Mouse (Mus musculus) neural tube, embryonic 13.5 days (tissue): ENCODE measurements around the gene Gabra2. TPM values are rescaled to one million over a fixed set of nuclear protein-coding genes. Genes with fewer than 3 reads are reported as not detected.
A peak's percentile ranks its signal among the peaks of the same experiment; 100 is the strongest.

Source experiments
- ATAC-seq: fragments of 200-750 bp; cut with Nextera tagmentation; 2 replicates; pipeline ENCODE4 v1.8.0; 2017; ENCODE audit warnings: low read depth, mild to moderate bottlenecking, moderate TSS enrichment, moderate library complexity
- H3K27ac ChIP-seq: fragments of 300-500 bp; sonication (generic); replicated peaks from 2 replicates; pipeline ENCODE4 v1.5.1; 2015; ENCODE audit warnings: moderate library complexity, mild to moderate bottlenecking, inconsistent platforms
- H3K27me3 ChIP-seq: fragments of 300-500 bp; sonication (generic); 2 replicates; pipeline ENCODE4 v1.6.1; 2015; ENCODE audit warnings: mild to moderate bottlenecking, inconsistent platforms
- H3K36me3 ChIP-seq: fragments of 300-500 bp; sonication (generic); 2 replicates; pipeline ENCODE4 v1.6.1; 2015; ENCODE audit warnings: mild to moderate bottlenecking, inconsistent platforms
- H3K4me1 ChIP-seq: fragments of 300-500 bp; sonication (generic); replicated peaks from 2 replicates; pipeline ENCODE4 v1.6.1; 2015; ENCODE audit warnings: inconsistent platforms
- H3K4me2 ChIP-seq: fragments of 300-500 bp; sonication (generic); 2 replicates; pipeline ENCODE4 v1.6.1; 2015; ENCODE audit warnings: inconsistent platforms, mild to moderate bottlenecking, moderate library complexity
- H3K4me3 ChIP-seq: fragments of 300-500 bp; sonication (generic); 2 replicates; pipeline ENCODE4 v1.5.1; 2015; ENCODE audit warnings: mild to moderate bottlenecking, inconsistent platforms
- H3K9ac ChIP-seq: fragments of 300-500 bp; sonication (generic); 2 replicates; pipeline ENCODE4 v1.6.1; 2015; ENCODE audit warnings: moderate library complexity, mild to moderate bottlenecking, inconsistent platforms
- H3K9me3 ChIP-seq: fragments of 300-500 bp; sonication (generic); 2 replicates; pipeline ENCODE4 v1.6.1; 2016; ENCODE audit warnings: inconsistent platforms
- WGBS: fragments of 180-500 bp; shearing (Covaris S2); methylation state at CpG from one replicate; pipeline ENCODE4 v1.1.7; 2015; 5-methylcytosine and 5-hydroxymethylcytosine counted together
- polyA plus RNA-seq: library from polyadenylated mRNA; unstranded; fragments of >200 nt; fragmentation: Nextera tagmentation; extraction: Ambion mirVana; gene quantifications from 2 replicates; pipeline ENCODE4 v1.2.1, GENCODE M21; 2015

The Gabra2 gene
- 21.5 and 22.3 TPM in 2 replicates for polyA plus RNA-seq

GRCm38 (mm10) chr5:71095725-71096607, at the start of gene Gabra2:
Gene Gabra2, minus strand, starts transcription at chr5:71095849.
- Histone ChIP-seq H3K9ac (peak within 1 kb of the TSS; percentile 86), H3K36me3 (no peaks in the 10 kb centered on the region), H3K4me1 (peaks cover 16% of the 10 kb centered on the region), H3K27me3 (peaks cover 10% of the 10 kb centered on the region), H3K4me2 (peak within 1 kb of the TSS; percentile 85), H3K27ac (peak within 1 kb of the TSS; percentile 85), H3K9me3 (no peaks in the 10 kb centered on the region), H3K4me3 (peak within 1 kb of the TSS; percentile 83)
- peak; percentile 95 for ATAC-seq
- WGBS = under 1% methylated on average over 39 of the region's 55 CpGs

- Histone ChIP-seq H3K9me3 (no peaks in the 10 kb centered on the region), H3K4me1 (no peaks in the 10 kb centered on the region), H3K4me2 (no peak overlapping the region), H3K4me3 (no peak overlapping the region), H3K27me3 (no peaks in the 10 kb centered on the region), H3K36me3 (no peaks in the 10 kb centered on the region), H3K9ac (no peak overlapping the region), H3K27ac (no peak overlapping the region)
- ATAC-seq = no peak
- WGBS = 88% methylated on average over 4 of the region's 4 CpGs
These were observed 41.0 kb upstream of the Gabra2 start for GRCm38 (mm10) chr5:71136691-71137090.

GRCm38 (mm10) chr5:71135840-71136239, 40.2 kb upstream of the Gabra2 start:
- Histone ChIP-seq H3K36me3 (no peaks in the 10 kb centered on the region), H3K4me1 (no peaks in the 10 kb centered on the region), H3K27ac (no peak overlapping the region), H3K4me3 (no peak overlapping the region), H3K4me2 (no peak overlapping the region), H3K27me3 (no peaks in the 10 kb centered on the region), H3K9ac (no peak overlapping the region), H3K9me3 (no peaks in the 10 kb centered on the region)
- ATAC-seq = no peak
- 84% methylated on average over 2 of the region's 2 CpGs for WGBS

GRCm38 (mm10) chr5:71127721-71128120, 32.1 kb upstream of the Gabra2 start:
- Histone ChIP-seq H3K4me3 (no peak overlapping the region), H3K9me3 (no peaks in the 10 kb centered on the region), H3K27ac (no peak overlapping the region), H3K4me2 (no peak overlapping the region), H3K36me3 (no peaks in the 10 kb centered on the region), H3K9ac (no peak overlapping the region), H3K27me3 (no peaks in the 10 kb centered on the region), H3K4me1 (no peaks in the 10 kb centered on the region)
- no peak for ATAC-seq
- WGBS = 68% methylated on average over 3 of the region's 3 CpGs

- Histone ChIP-seq H3K27me3 (no peaks in the 10 kb centered on the region), H3K4me2 (no peak overlapping the region), H3K4me1 (no peaks in the 10 kb centered on the region), H3K4me3 (no peak overlapping the region), H3K9ac (no peak overlapping the region), H3K9me3 (no peaks in the 10 kb centered on the region), H3K36me3 (no peaks in the 10 kb centered on the region), H3K27ac (no peak overlapping the region)
- 85% methylated on average over 1 of the region's 1 CpGs for WGBS
- ATAC-seq = no peak
These were observed 19.6 kb upstream of the Gabra2 start for GRCm38 (mm10) chr5:71115216-71115615.

DNA sequence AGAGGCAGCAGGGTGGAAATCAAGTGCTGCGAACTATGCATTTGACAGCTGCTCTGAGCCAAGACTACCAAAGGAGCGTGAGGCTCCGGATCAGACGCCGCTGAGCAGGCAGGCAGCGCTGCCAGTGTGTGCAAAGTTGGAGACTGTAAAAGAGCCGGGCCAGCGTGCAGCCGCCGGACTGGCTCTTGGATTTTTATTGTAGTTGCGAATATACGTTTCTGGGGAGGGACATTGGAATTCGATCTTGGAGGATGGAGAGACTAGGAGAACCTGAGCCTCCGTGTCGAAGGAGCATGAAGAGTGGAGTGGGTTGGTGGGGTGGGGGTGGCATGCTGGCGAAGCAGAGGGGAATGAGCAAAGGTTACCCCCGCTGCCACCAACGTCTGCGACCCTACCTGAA, 469 bp downstream of the Gabra2 start:
- peaks cover 10% of the 10 kb centered on the region for H3K27me3 ChIP-seq
- ATAC-seq = peak; percentile 72
- H3K4me3 ChIP-seq = peak overlapping the region; percentile 83
- no peaks in the 10 kb centered on the region for H3K9me3 ChIP-seq
- H3K4me2 ChIP-seq = peak overlapping the region; percentile 85
- peaks cover 16% of the 10 kb centered on the region for H3K4me1 ChIP-seq
- peak overlapping the region; percentile 85 for H3K27ac ChIP-seq
- H3K36me3 ChIP-seq = no peaks in the 10 kb centered on the region
- whole genome bisulfite sequencing = under 1% methylated on average over 19 of the region's 19 CpGs
- H3K9ac ChIP-seq = peak overlapping the region; percentile 86

GRCm38 (mm10) chr5:71094776-71095175, 873 bp downstream of the Gabra2 start:
- Histone ChIP-seq H3K9ac (peak overlapping the region; percentile 86), H3K27me3 (peaks cover 10% of the 10 kb centered on the region), H3K4me2 (peak overlapping the region; percentile 85), H3K4me1 (peaks cover 16% of the 10 kb centered on the region), H3K27ac (peak overlapping the region; percentile 85; the same call in 1 of the 2 replicates), H3K36me3 (no peaks in the 10 kb centered on the region), H3K9me3 (no peaks in the 10 kb centered on the region), H3K4me3 (peak overlapping the region; percentile 83)
- no peak for ATAC-seq
- WGBS = 23% methylated on average over 10 of the region's 10 CpGs

- Histone ChIP-seq H3K4me1 (peaks cover 16% of the 10 kb centered on the region), H3K9ac (no peak overlapping the region), H3K4me2 (peak overlapping the region; percentile 85), H3K9me3 (no peaks in the 10 kb centered on the region), H3K27ac (no peak overlapping the region), H3K36me3 (no peaks in the 10 kb centered on the region), H3K4me3 (no peak overlapping the region), H3K27me3 (peaks cover 10% of the 10 kb centered on the region)
- no peak for ATAC-seq
- 63% methylated on average over 2 of the region's 2 CpGs for WGBS
These were observed 1.8 kb downstream of the Gabra2 start for GRCm38 (mm10) chr5:71093807-71094206.

- no peak overlapping the region for H3K4me2 ChIP-seq
- H3K27ac ChIP-seq = no peak overlapping the region
- no peak overlapping the region for H3K4me3 ChIP-seq
- H3K9me3 ChIP-seq = no peaks in the 10 kb centered on the region
- peaks cover 9% of the 10 kb centered on the region; the same call in 1 of the 2 replicates for H3K27me3 ChIP-seq
- ATAC-seq = no peak
- H3K4me1 ChIP-seq = peaks cover 15% of the 10 kb centered on the region
- no peaks in the 10 kb centered on the region for H3K36me3 ChIP-seq
- no peak overlapping the region for H3K9ac ChIP-seq
These were observed 3.2 kb downstream of the Gabra2 start for GRCm38 (mm10) chr5:71092475-71092874.

DNA sequence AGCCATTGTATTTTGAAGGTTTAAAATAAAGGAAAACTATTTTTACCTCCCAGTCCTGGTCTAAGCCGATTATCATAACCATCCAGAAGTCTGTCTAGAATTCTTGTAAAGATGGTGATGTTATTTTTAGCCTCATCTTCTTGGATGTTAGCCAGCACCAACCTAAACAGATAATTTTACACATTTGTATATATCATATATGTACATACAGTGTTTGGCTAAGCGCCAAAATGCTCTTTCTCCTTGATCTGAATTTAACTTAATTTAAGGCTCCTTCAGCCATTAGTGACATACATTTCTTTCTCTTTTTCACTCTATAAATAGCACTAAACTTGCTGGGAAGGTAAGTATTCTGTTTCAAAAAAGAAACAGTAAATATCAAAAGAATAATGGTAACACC, 3.7 kb downstream of the Gabra2 start:
- Histone ChIP-seq H3K4me3 (no peak overlapping the region), H3K4me1 (peaks cover 11% of the 10 kb centered on the region), H3K27ac (no peak overlapping the region), H3K36me3 (no peaks in the 10 kb centered on the region), H3K9ac (no peak overlapping the region), H3K4me2 (no peak overlapping the region), H3K27me3 (0 out of 2 replicates have a peak, but pooled peaks cover 4% of the 10 kb centered on the region), H3K9me3 (no peaks in the 10 kb centered on the region)
- WGBS = 79% methylated on average over 2 of the region's 2 CpGs
- no peak for ATAC-seq

DNA sequence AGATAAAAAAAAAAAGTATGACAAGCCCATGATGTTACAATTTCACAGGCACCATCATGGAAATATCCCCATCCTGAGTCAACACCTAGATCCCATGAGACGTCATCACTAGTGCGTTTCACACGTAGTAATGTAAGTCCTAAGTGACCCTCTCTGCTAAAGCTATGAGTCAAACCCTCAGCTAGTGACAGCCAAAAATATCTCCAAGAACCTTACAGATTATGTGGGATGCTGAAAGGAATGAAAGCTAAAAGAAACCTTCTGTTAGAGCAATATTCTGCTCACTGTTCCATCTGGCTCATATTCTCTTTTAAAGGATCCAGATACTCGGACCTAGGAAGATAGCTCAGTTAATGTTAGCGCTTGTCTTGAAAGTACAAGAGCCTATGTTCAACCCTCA, 16.8 kb downstream of the Gabra2 start:
- H3K27ac ChIP-seq = no peak overlapping the region
- H3K4me2 ChIP-seq = no peak overlapping the region
- no peak overlapping the region for H3K9ac ChIP-seq
- H3K27me3 ChIP-seq = no peaks in the 10 kb centered on the region
- no peak overlapping the region for H3K4me3 ChIP-seq
- no peak for ATAC-seq
- no peaks in the 10 kb centered on the region for H3K36me3 ChIP-seq
- H3K4me1 ChIP-seq = no peaks in the 10 kb centered on the region
- H3K9me3 ChIP-seq = no peaks in the 10 kb centered on the region
- 89% methylated on average over 5 of the region's 5 CpGs for WGBS

GRCm38 (mm10) chr5:71061696-71062095, 34.0 kb downstream of the Gabra2 start:
- Histone ChIP-seq H3K9me3 (no peaks in the 10 kb centered on the region), H3K4me1 (no peaks in the 10 kb centered on the region), H3K27ac (no peak overlapping the region), H3K9ac (no peak overlapping the region), H3K27me3 (no peaks in the 10 kb centered on the region), H3K4me3 (no peak overlapping the region), H3K36me3 (no peaks in the 10 kb centered on the region), H3K4me2 (no peak overlapping the region)
- ATAC-seq = no peak
- WGBS = 74% methylated on average over 3 of the region's 3 CpGs
